Mouse (Mus musculus) kidney, adult 2 months (tissue): ENCODE data around the gene Frmpd1. TPM values are rescaled to one million over a fixed set of nuclear protein-coding genes. Genes with fewer than 3 reads are reported as not detected.

Experiments
- DNase-seq: peaks from one replicate; pipeline ENCODE4 v3.0.0; 2021
- H3K27ac ChIP-seq: fragments of 200-500 bp; 2 replicates; pipeline ENCODE4 v1.5.1; 2012; ENCODE audit warnings: low read depth, low read length, control low read depth, inconsistent platforms; ENCODE audit not compliant: insufficient read depth
- H3K27me3 ChIP-seq: fragments of 200-500 bp; replicated peaks from 2 replicates; pipeline ENCODE4 v1.6.1; 2012; ENCODE audit warnings: mild to moderate bottlenecking, moderate library complexity, low read length, inconsistent platforms; ENCODE audit not compliant: control insufficient read depth, insufficient read depth
- H3K36me3 ChIP-seq: fragments of 200-500 bp; 2 replicates; pipeline ENCODE4 v1.6.1; 2012; ENCODE audit warnings: mild to moderate bottlenecking, moderate library complexity, low read length, inconsistent platforms; ENCODE audit not compliant: control insufficient read depth, insufficient read depth
- H3K4me1 ChIP-seq: fragments of 200-500 bp; 2 replicates; pipeline ENCODE4 v1.6.1; 2011; ENCODE audit warnings: low read length; ENCODE audit not compliant: control insufficient read depth, insufficient read depth
- H3K4me3 ChIP-seq: fragments of 200-500 bp; 2 replicates; pipeline ENCODE4 v1.5.1; 2011; ENCODE audit warnings: mild to moderate bottlenecking, low read depth, low read length, control low read depth; ENCODE audit not compliant: insufficient read depth
- CTCF ChIP-seq: fragments of 200-500 bp; conservative IDR thresholded peaks from 2 replicates; pipeline ENCODE4 v1.5.1; 2011; ENCODE audit warnings: low read depth, mild to moderate bottlenecking, control low read depth, low read length, moderate library complexity, mixed read lengths; ENCODE audit not compliant: insufficient read depth, insufficient read length
- POLR2A ChIP-seq: fragments of 200-500 bp; IDR thresholded peaks from one replicate; pipeline ENCODE4 v1.6.1; 2011; ENCODE audit warnings: low read depth, low read length, control low read depth
- WGBS: fragments of 180-500 bp; shearing (Covaris S2); methylation state at CpG from one replicate; pipeline ENCODE4 v1.1.7; 2018; 5-methylcytosine and 5-hydroxymethylcytosine counted together
- polyA plus RNA-seq: library from polyadenylated mRNA; depleted of rRNA; stranded (reverse); fragments of >200 nt; gene quantifications from 2 replicates; pipeline ENCODE4 v1.2.3, GENCODE M21; 2012

Frmpd1 gene
- polyA plus RNA-seq, 1 experiment = 0.56 TPM

DNA sequence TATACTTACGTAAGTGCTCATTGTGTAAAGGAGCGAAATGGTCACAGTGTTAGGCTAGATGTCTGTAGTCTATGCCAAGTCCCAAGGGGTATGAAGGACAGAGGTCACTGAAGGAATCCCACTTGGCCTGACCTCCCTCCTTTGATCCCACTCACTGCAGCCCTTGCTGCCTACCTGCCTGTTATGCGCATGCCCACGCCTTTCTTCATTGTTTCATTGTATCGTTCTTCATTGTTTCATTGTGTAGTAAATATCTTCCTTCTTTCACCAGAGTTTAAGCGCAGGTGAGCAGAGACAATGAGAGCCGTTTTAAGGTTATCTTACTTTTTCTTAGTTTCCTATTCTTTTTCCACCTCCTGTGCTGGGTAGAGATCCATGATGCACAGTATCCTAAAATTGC, 18.6 kb downstream of the Frmpd1 start:
- H3K4me1 ChIP-seq = no peaks in the 10 kb centered on the region
- WGBS = 94% methylated on average over 7 of the region's 7 CpGs
- no peaks in the 10 kb centered on the region for H3K36me3 ChIP-seq
- H3K27me3 ChIP-seq = no peaks in the 10 kb centered on the region
- H3K27ac ChIP-seq = no peak overlapping the region
- TF ChIP-seq CTCF = no peak
- TF ChIP-seq POLR2A = no peak
- no peak overlapping the region for H3K4me3 ChIP-seq
- no peak for DNase-seq

DNA sequence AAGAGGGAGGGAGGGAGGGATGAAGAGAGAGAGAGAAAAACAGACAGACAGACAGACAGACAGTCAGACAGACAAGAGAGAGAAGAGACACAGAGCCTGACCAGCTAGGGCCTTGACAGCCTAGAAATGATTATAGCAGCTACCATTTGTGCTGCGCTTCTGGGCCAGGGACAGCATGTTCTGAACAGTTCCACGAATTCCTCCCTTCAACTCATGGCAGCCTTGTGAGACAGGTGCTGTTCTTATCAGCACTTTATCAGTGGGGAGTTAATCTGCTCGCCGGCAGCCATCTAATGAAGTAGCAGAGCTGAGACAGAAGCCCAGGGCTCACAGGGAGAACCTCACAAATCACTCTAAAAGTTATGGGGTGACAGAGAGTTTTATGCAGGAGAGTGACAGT, 22.8 kb downstream of the Frmpd1 start:
- no peak for TF ChIP-seq CTCF
- TF ChIP-seq POLR2A = no peak
- H3K4me1 ChIP-seq = no peaks in the 10 kb centered on the region
- H3K27me3 ChIP-seq = no peaks in the 10 kb centered on the region
- 47% methylated on average over 4 of the region's 4 CpGs for WGBS
- DNase-seq = no peak
- H3K36me3 ChIP-seq = no peaks in the 10 kb centered on the region
- no peak overlapping the region for H3K4me3 ChIP-seq
- no peak overlapping the region for H3K27ac ChIP-seq

DNA sequence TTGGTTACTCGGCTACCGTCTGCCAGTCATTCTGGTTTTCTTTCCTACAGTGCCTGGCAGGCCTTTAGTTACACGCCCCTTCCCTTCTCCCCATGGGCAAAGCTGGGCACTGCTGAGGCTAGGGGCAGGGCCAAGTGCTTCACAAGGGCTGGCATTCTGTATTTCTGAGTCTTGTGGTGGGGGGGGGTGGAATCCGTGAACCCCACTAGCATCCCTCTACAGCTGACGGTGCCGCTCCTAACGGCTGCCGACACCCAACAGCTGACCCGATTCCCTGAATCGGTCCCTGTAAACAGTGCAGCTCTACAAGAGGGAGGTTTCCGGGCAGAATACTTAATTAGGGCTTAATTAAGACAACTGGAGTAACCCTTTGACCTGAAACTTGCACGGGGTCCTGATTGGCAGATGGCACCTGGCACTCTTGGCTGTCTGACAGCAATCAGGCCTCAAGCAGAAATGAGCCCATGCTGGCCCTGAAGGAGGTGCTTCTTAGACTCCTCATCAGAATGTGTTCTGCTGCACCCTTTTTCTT, 24.2 kb downstream of the Frmpd1 start:
- 56% methylated on average over 12 of the region's 12 CpGs for WGBS
- Histone ChIP-seq H3K36me3 (no peaks in the 10 kb centered on the region), H3K27me3 (no peaks in the 10 kb centered on the region), H3K4me3 (no peak overlapping the region), H3K27ac (no peak overlapping the region), H3K4me1 (no peaks in the 10 kb centered on the region)
- no peak for TF ChIP-seq POLR2A
- no peak for TF ChIP-seq CTCF
- no peak for DNase-seq

DNA sequence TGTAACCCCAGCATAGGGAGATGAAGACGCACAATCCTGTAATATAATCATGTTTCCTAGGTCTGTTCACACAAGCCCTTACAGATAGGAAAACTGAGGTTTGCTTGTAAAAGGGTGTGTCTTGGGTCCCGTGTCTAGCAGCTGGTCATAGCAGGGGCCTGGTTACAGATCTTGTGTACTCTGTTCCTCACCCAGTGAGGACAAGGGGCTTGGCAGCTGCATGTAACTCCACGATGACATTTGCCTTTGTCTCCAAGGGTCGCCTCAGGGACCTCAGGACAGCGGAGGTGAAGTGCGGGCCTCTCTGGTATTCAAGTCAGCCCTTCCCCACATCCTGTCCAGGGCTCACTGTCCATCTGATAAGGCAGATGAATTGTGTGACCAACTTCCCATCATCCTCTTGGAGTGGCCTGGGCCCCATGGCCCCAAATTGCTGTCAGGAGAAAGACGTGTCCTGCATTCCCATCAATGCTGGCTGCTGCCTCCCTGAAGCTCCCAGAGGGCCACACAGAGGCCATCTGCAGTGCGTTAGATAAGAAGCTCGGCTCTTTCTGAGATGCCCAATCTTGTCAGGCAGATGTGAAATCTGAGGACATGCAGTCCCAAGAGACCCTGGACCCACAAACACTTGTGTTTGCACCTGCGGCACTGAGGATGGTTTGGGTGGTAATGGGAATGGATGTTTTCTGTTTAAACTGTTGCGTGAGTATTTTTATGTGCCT, 27.8 kb downstream of the Frmpd1 start:
- Histone ChIP-seq H3K27ac (no peak overlapping the region), H3K4me3 (no peak overlapping the region), H3K27me3 (no peaks in the 10 kb centered on the region), H3K36me3 (no peaks in the 10 kb centered on the region), H3K4me1 (no peaks in the 10 kb centered on the region)
- WGBS = 80% methylated on average over 11 of the region's 11 CpGs
- TF ChIP-seq POLR2A (no peak), CTCF (no peak)
- DNase-seq = no peak

DNA sequence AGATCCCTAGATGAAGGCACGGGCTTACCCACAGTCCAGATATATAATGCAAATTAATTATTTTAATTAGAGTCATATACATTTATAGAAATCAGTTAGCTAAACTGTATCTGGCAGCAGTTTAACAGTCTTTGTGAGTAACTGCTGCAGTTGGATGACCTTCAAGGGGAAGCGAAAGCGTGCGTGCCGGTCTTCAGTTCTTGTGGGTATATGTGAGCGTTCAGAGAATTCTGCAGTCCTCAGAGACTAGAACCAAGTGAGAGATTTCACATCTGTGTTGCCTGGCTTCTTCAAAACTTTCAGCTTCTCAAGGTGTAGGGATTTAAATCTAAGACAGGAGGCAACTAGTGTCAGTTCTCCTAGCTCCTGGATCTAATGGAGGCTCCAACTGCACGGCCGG, 35.3 kb downstream of the Frmpd1 start:
- Histone ChIP-seq H3K4me1 (no peaks in the 10 kb centered on the region), H3K27me3 (no peaks in the 10 kb centered on the region), H3K4me3 (no peak overlapping the region), H3K36me3 (no peaks in the 10 kb centered on the region), H3K27ac (no peak overlapping the region)
- TF ChIP-seq CTCF (no peak), POLR2A (no peak)
- 81% methylated on average over 8 of the region's 8 CpGs for WGBS
- DNase-seq = no peak

DNA sequence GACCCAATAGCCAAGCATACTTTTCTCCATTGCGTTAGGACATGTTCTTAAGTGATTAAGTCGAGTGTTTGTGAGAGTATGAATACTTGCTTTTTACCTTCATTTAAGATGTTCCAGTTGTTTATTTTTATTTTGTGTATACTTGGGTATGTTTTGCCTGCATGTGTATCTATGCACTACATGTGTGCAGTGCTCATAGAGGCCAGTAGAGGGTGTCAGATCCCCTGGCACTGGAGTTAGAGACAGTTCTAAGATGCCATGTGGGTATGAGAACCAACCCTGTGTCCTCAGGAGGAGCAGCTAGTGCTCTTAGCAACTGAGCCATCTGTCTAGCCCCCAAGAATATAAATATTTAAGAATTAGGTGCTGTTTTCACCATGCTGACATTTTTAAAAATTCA, 37.7 kb downstream of the Frmpd1 start:
- H3K36me3 ChIP-seq = no peaks in the 10 kb centered on the region
- H3K4me3 ChIP-seq = no peak overlapping the region
- H3K4me1 ChIP-seq = no peaks in the 10 kb centered on the region
- TF ChIP-seq CTCF (no peak), POLR2A (no peak)
- 88% methylated on average over 2 of the region's 2 CpGs for WGBS
- no peak for DNase-seq
- H3K27me3 ChIP-seq = no peaks in the 10 kb centered on the region
- H3K27ac ChIP-seq = no peak overlapping the region

DNA sequence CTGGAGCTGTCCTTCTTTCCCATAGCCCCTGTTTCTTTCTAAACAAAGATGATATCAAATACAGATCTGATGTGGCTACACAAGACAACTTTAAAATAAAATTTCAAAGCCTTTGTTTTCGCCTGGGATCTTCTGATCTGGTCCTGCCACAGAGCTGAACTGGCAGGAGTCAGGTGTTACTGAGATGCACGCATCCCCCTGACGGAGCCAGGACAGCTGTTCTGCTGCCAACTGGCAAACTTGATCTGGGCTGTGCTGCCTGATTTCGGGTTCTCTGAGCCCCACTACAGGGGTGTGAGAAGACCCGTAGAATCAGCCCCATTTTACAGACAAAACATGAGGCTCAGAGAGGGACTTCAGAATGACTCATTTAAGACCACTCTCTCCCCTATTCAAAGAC, 45.6 kb downstream of the Frmpd1 start:
- no peaks in the 10 kb centered on the region for H3K27me3 ChIP-seq
- TF ChIP-seq POLR2A = no peak
- TF ChIP-seq CTCF = no peak

More for the DNA sequence above, 45.6 kb downstream of the Frmpd1 start:
- Histone ChIP-seq H3K4me1 (no peaks in the 10 kb centered on the region), H3K4me3 (no peak overlapping the region), H3K27ac (no peak overlapping the region), H3K36me3 (no peaks in the 10 kb centered on the region)
- DNase-seq = no peak
- 78% methylated on average over 5 of the region's 5 CpGs for WGBS
